Mouse (Mus musculus) embryo, embryonic 9.5 days (tissue): ENCODE measurements around the gene Hap1.
A peak's percentile ranks its signal among the peaks of the same experiment; 100 is the strongest.
"Not testable (repeated sequence)": the region's sequence is repeated elsewhere in the genome, so short reads cannot be mapped to it uniquely, and the experiment has no call there.

Experiments
- DNase-seq: peaks from one replicate; pipeline ENCODE4 v3.0.0-alpha.2; 2017; ENCODE audit errors: extremely low spot score

The Hap1 gene

DNA sequence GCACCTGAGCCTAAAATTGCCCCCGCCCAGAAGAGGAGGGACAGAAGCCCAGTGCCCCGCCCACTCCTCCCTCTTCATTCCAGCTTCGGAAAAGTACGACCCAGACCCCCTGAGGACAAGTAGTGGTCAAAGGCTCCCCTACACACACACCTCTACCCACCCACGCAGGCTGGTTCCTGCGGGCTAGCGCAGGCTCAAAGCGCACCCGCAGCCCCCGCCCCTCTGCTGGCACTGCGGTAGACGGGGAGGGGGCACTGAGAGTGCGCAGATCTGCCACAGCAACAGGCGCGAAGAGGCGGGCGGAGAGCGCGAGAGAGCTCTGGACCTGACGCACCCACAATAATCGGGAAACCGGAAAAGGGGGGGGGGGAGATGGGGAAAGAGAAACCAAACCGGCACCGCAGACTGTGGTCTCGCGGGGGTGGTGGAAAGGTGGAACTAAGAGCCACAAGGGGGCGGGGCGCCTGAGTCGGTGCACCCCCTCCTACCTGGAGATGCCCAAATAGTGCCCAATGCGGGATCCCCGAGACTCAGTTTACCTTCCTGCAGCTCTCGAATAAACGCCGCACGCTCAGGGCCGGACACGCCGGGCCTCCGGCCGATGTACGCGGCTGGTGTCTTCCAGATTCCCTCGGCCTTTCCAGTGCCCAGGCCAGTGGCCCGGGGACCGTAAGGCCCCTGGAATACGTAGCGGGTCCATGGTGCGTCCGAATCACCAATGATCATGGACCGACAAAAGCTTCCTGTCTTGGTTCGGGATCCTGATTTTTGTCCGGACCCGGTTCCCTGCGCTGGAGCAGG, 577 bp downstream of the Hap1 start:
- no peak for DNase-seq

DNA sequence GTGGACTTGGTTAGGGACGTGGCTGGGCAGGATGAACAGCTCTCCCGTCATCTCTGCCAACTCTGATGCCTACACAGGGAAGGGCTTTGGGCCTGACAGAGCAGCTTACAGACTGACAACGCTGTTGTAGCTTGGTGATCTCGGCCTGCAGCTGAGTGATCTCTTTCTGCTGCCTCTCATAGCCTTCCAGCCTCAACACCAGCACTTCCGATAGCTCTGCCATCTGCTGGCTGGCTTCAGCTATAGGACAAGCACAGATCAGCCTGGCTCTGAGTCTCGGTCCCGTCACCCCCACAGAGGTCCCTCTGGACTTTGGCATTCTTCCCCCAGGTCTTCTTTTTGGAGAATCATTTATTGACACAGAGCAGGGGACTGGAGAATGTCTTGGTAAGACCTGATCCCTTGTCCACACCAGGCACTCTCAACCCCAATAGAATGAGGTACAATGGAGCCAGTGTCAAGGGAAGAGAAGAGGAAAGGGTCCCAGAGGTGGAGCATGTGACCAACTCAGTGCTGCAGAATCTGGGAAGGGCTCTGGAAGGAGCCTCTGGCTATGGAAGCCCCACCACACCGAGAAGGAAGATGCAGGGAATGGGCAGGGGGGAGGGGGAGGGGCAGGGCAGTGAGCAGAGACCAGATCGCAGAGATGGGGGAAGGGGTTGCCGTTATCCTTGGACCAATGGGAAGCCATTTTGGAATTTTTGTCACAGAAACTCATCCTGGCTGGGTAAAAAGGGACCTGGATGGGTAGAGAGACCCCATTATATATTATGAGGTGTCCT, 3.7 kb downstream of the Hap1 start:
- peak; percentile 30 for DNase-seq

DNA sequence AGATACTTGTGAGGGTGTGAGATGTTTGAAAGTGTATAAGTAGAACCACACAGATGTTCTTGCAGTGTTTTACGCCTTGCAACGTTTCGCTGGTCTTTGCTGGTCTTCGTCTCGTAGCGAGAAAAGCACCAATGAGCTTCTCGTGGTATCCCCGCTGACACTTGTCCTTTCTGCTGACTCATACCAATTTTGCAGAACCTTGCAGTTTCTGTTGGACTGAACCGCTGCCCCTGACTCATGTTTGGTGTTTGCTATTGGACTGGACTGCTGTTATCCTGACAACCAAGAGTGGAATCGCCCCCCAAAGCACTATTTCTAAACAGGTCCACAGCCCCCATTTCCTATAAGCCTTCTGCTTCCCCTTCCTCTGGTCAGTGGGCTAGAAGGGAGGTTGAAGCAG, 11.7 kb downstream of the Hap1 start:
- DNase-seq = no peak

DNA sequence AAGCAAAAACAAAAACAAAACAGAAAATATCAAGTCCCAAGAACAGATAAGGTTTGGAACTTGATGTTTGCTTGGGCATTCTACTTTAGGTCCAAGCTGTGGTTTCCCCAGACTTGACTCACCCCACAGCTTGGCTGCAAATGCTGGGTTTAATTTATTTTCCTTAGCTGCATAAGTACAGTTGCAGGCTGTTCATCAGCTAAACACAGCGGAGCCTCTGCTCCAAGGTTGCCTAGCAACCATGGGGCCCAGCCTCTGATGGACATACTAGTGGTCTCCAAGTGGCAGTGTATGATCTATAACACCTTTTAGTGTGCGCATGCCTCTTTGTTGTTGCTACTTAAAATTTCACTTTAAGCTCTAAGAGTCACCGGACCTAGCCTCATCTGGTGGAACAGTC, 20.2 kb downstream of the Hap1 start:
- DNase-seq = no peak

DNA sequence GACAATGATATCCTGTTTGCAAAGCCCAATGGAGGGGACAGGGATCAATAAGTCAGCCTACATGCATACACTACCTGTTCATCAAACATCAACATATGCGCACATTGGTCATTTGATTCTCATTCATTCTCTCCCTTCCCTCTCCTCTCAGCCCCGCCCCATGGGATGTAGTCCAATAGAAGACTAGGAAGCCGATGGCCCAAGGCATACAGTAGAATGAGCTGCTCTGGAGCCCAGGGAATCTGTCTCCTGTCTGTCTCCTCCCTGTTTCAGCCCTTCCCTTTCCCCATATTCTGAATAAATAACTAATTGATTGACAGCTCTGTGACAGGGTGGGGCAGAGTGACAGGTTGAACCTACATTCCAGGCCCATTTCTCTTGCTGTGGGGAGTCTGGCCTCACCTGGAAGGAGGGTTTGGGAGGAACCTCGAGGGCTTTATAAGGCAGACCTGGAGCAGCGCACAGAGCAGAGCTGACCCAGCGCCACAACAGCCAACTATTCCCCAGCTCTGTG, 21.9 kb downstream of the Hap1 start, which contains the start of gene Gast:
TSS of gene Gast (plus strand) at position 464 of the 514 bp plus-strand sequence.
- no peak for DNase-seq

DNA sequence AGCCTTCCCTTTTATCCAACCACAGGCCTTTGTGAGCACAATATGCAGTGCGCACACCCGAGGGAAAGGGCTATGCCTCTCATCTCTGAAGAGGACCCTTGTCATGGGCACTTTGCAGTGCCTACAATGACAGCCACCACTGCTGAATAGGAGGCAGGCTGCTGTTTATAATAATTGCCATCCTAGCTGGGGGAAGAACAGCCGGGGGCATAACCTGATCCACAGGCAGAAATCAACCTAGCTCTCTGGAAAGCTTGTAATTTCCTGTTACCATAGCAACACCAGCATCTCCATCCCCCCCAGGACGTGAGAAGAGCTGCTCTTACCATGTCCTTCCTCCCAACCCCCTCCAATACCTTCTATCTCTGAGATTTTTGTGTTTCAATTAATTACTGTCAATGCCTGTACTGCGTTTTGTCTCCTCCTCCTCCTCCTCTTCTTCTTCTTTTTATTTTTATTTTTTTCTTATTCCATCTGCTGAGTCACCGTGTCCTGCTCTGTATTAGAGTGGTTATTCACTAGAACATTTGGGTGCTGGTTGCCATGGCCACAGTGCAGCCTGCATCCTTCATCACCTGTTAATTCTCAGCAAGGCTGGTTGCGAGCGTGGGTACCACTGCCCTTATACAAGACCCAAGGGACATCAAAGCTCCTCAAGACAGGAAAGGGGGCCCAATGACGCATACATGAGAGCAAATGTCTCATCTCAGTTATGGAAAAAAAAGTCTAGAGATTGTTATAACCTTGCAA, 23.0 kb downstream of the Hap1 start:
- no peak for DNase-seq

DNA sequence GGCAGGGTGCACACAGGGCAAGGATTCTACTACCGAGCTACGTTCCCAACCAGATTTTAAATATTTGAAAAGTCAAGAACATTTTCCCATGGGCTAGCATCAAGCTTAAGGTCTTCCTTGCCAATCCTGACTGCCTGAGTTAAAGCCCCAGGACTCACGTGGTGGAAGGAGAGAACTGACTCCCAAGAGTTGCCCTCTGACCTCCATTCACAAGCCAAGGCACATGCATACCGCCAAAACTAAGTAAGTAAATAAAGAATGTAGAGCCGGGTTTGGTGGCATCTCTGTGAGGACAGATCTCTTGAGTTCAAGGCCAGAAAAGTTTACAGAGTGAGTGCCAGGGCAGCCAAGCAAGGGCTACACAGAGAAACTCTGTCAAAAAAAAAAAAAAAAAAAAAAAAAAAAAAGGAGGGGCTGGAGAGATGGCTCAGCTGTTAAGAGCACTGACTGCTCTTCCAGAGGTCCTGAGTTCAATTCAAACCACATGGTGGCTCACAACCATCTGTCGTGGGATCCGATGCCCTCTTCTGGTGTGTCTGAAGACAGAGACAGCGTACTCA, 25.0 kb downstream of the Hap1 start:
- not testable (repeated sequence) for DNase-seq

DNA sequence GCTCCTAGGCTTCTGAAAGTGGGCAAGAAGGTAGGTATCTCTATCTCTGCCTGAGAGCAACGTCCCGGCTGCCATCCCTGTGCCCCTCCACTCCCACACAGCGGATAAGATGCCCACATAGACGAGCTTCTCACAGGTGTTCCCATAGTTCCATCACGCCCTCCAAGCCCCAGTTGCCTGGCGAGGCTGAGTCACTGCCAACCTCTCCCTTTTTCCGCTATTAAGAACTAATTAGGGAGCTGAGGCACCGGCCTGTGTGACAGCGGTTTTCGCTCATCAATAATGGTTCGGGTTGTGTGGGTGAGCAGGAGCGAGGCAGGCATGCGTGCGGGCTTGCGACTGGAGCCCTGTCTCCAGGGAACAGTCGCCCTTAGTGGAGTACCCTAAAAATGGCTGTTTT, 25.7 kb downstream of the Hap1 start:
- no peak for DNase-seq

DNA sequence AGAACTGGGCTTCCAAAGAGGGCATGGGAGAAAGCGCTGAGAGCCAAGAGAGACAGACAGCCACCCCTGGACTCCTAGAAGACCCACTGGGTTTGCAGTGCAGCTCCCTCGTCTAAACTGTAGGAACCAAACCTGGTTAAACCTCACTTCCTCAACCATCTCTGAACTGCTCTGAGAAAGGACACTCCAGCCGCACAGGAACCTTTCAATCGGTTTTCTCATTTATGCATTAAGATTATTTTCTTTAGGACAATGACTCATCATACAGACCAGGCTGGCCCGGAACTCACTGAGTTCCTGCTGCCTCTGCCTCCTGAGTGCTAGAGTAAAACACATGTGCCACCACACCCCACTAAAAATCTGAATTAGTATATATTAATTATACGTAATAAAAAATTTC, 28.2 kb downstream of the Hap1 start:
- DNase-seq = no peak

DNA sequence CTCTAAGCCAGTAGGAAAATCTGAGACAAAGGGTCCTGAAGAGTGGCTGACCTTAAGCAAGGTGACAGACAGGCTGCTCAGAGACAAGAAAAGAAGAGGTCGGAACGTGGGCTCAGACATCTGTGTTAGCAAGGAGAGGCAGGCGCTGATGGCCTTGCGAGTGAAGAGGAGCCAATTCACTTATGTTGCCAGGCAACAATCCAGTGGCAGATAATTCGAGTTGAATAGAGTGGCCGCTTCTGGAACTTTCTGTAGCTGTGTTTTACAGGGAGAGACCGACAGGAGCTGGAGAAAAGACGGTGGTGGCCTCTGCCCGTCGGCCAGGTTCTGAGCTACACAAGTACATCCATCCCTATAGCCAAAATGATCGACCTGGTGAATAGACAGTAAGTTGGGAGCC, 28.6 kb downstream of the Hap1 start:
- no peak for DNase-seq

DNA sequence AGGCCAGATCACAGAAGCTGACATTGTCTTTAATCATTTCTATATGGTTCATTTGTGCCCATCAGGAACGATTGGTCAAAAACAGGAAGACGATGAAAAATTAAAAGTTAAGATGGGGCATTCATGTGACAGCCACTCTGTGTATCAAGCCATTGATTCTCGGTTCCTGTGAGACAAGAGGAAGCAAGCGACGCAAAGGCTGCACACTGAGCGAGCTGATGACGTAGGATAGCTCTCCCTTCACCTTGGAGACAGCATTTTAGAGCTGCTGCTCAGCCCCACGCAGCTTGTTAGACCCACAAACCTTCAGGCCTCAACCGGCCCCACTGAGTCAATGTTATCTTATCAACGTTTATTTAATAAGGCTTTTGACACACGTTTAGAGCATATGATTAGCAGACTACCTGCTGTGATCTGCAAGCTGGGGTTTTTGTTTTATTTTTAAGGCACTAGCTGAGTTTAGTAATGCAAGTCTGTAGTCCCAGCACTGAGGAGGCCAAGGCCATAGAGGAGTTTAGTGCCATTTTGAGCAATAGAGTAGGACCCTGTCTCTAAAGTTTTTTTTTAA, 30.8 kb downstream of the Hap1 start:
- no peak for DNase-seq

DNA sequence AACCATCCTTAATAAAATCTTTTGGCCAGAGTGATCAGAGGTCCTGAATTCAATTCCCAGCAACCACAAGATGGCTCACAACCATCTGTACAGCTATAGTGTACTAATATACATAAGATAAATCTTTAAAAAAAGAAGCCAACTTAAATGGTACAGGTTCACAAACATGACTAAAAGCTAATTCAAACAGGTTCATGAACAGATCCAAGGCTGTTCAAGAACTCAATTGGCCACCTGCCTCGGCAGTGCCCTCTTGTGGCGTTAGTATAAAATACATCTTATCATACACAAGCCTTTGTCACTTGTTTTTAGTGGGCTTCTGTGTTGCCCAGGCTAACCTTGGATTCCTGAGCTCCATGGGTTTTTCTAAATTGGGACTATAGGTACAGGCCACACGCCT, 32.4 kb downstream of the Hap1 start:
- DNase-seq = peak; percentile 66

DNA sequence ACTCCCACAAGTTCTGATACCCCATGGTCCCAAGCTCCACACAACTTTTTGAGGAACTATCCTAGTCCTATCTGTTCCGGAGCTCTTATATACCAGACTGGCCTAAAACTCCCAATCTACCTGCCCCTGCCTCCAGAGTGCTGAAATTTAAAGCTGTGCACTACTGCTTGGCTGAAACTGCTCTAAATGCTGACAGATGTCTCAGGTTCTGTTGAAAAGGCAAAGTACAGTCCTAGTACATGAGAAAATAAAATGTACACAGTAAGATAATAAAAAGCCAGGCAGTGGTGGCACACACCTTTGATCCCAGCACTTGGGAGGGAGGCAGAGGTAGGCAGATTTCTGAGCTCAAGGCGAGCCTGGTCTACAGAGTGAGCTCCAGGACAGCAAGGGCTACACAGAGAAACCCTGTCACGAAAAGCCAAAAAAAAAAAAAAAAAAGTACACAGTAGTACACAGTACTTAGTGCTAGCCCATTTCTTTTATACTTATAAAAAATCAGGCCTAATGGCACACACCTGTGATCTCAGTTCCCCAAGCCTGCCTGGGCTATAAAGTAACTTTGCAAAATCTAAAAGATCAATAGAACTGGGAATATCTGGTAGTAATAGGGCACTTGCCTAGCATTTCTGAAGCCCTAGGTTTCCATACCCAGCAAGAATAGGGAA, 33.2 kb downstream of the Hap1 start:
- no peak for DNase-seq

DNA sequence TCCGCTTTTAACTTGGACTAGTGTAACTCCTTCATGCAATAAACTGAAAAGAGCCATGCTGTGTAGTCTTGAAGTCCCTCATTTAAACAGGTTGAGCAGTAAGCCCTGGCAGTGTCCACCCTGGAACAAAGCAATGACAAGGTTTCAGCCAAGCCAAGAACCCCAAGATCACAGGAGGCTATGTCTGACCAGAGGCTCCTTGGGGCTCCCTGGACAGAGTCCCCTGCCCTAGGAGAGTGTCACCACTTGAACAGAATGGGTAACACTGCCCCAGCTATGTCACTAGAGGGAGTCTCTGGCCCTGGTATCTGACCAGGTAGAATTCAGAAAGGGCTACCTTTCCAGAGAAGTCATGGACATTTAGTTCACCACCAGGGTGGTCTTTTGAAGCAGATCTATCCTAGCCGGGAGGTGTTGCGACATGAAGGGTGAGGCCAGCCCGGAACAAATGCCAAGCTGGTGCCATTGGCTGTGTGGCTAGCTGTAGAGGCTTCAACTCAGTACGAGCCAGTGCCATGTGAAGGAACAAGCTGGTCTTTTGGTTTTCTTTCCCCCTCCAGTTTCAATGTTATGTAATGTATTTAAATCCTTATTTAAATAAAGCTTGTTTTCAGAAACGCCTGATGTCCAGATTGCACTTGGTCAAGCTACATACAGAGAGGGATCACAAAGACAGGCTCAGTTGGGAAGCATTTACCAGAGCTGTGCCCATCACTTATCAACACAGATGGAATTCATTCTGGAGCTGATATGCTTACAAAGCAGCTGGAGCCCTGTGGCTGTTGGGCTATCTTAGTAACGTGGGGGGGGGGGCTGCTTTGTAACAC, 34.2 kb downstream of the Hap1 start:
- not testable (repeated sequence) for DNase-seq

DNA sequence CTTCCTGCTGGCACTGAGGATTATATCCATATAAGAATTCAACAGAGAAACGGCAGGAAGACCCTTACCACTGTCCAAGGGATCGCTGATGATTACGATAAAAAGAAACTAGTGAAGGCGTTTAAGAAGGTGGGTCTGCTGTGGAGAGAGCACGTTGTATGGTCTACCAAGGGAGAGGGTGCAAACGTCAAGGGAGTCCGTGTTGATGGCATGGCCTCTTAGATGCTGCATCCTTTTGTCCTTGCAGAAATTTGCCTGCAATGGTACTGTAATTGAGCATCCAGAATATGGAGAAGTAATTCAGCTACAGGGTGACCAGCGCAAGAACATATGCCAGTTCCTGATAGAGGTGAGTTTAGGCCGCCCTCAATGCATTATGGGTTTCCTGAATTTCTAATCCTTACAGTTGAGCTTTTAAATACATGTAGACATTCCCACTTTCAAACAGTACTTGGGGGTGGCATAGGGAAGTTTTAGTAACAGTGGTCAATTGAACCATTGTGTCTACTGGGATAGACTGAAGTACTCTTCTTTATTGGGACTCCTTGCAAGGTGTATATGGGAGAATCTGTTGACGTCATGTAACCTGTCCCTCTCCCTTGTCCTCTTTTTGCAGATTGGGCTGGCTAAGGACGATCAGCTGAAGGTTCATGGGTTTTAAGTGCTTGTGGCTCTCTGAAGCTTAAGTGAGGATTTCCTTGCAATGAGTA, 35.1 kb downstream of the Hap1 start:
- not testable (repeated sequence) for DNase-seq

DNA sequence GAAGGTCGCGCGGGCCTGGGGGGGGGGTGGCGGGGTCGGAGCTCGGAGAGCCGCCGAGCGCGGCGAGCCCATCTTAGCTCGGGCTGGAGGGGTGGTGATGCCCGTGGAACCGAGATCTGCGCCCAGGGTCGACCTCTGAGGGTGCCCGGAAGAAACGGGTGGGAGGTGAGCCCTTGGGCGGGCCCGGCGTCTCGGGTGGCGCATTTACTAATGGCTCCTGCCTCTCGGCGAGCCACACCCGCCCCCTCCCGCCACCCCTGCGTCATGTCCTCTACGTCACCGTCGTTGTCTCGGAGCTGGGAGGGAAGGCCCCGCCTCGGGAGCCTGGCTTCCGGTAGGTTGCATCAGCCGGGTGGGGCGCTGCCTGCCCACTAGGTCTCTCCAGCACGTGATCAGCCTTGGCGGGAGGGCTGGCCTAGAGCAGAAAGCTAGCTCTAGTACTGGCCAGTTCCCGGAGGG, 35.7 kb downstream of the Hap1 start:
- DNase-seq = peak; percentile 98

DNA sequence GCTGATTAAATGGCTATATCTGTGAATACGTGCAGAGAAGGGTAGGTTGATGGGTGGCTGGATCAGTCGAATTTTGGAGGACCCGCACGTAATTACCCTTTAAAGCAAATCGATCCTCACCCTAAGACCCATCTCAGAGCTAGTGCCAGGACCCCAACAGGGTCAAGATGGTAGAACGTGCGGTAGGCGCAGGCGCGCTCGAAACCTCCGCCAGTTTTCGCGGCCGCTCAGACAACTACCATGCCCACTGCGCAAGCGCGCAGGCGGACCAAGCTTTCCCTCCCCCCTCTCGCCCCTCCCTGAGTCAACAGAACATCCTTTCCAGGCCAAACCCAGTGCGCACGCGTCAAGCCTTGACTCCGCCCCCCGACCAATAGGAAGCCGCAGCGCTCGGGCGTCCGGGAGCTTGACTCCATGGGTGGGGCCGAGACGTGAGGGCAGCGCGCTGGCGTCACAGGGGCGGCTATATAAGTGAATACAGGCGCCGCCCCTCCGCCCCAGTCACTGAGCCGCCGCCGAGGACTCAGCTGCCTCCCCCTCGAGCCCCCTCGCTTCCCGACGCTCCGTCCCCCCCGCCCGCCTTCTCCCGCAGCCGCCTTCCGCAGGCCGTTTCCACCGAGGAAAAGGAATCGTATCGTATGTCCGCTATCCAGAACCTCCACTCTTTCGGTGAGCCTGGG, 36.3 kb downstream of the Hap1 start, which contains the start of gene Eif1:
TSS of gene Eif1 (plus strand) at position 394 of the 680 bp plus-strand sequence.
- peak; percentile 100 for DNase-seq
